Mouse (Mus musculus): ENCODE data around the gene Bysl. TPM values are rescaled to one million over a fixed set of nuclear protein-coding genes. Genes with fewer than 3 reads are reported as not detected.

Bysl gene
- total RNA-seq, 1 experiment: 51.8 TPM

GRCm38 (mm10) chr17:47597838-47598579 lies 13.3 kb downstream of the Bysl start:
- Histone ChIP-seq H3K9me3 (ENCODE audit: control insufficient read depth, insufficient read depth, low read depth, low read length) (no peaks in the 10 kb centered on the region), H3K4me1 (ENCODE audit: control insufficient read depth in 2 of 2, insufficient read depth in 2 of 2, low read length in 2 of 2, poor library complexity in 1 of 2) (peaks cover 18 to 20% of the 10 kb centered on the region in 2 experiments), H3K36me3 (ENCODE audit: control insufficient read depth, insufficient read depth, low read length, poor library complexity, severe bottlenecking) (peaks cover 40% of the 10 kb centered on the region), H3K4me3 (ENCODE audit: insufficient read depth in 1 of 2, low read depth in 1 of 2, low read length in 2 of 2, poor library complexity in 1 of 2, severe bottlenecking in 1 of 2) (no peak overlapping the region), H3K9ac (ENCODE audit: insufficient read depth, low read depth, low read length, poor library complexity, severe bottlenecking) (peak overlapping the region; percentile 18; the same call in 1 of the 2 replicates), H3K27ac (ENCODE audit: insufficient read depth, low read depth, low read length, poor library complexity, severe bottlenecking) (peak overlapping the region; percentile 16; the same call in 1 of the 2 replicates)
- in situ Hi-C loops (cut with MboI; ENCODE audit: low sequenced_read_pairs in 2 of 2, unreplicated experiment in 2 of 2): no loop called here
- DNase-seq (ENCODE audit: low read depth, low spot score): peak; percentile 46
- TF ChIP-seq HCFC1 (IDR thresholded peaks at IDR 0.05; ENCODE audit: borderline replicate concordance, insufficient read depth, low read length) (no peak), ZC3H11A (IDR thresholded peaks at IDR 0.05; ENCODE audit: borderline replicate concordance, low read depth, low read length) (peak; percentile 4; the same call in 1 of the 2 replicates), MAFK (IDR thresholded peaks at IDR 0.05; ENCODE audit: insufficient read depth, low read depth, low read length) (0 out of 2 replicates have a peak, but pooled peaks have one; percentile 27), ZNF384 (IDR thresholded peaks at IDR 0.05; ENCODE audit: low read depth, low read length) (peak; percentile 99)

- peaks cover 23 to 27% of the 10 kb centered on the region in 2 experiments for H3K4me1 ChIP-seq (ENCODE audit: control insufficient read depth in 2 of 2, insufficient read depth in 2 of 2, low read length in 2 of 2, poor library complexity in 1 of 2)
Measured at GRCm38 (mm10) chr17:47597261-47597660, 14.0 kb downstream of the Bysl start.

GRCm38 (mm10) chr17:47596839-47597164 lies 14.5 kb downstream of the Bysl start:
- Histone ChIP-seq H3K27ac (ENCODE audit: insufficient read depth, low read depth, low read length, poor library complexity, severe bottlenecking) (no peak overlapping the region), H3K9ac (ENCODE audit: insufficient read depth, low read depth, low read length, poor library complexity, severe bottlenecking) (no peak overlapping the region; the same call in 1 of the 2 replicates), H3K4me3 (ENCODE audit: insufficient read depth in 1 of 2, low read depth in 1 of 2, low read length in 2 of 2, poor library complexity in 1 of 2, severe bottlenecking in 1 of 2) (no peak overlapping the region), H3K36me3 (ENCODE audit: control insufficient read depth, insufficient read depth, low read length, poor library complexity, severe bottlenecking) (peaks cover 31% of the 10 kb centered on the region), H3K9me3 (ENCODE audit: control insufficient read depth, insufficient read depth, low read depth, low read length) (no peaks in the 10 kb centered on the region), H3K4me1 (ENCODE audit: control insufficient read depth in 2 of 2, insufficient read depth in 2 of 2, low read length in 2 of 2, poor library complexity in 1 of 2) (peaks cover 22 to 25% of the 10 kb centered on the region in 2 experiments)
- no peak for DNase-seq (ENCODE audit: low read depth, low spot score)
- TF ChIP-seq HCFC1 (IDR thresholded peaks at IDR 0.05; ENCODE audit: borderline replicate concordance, insufficient read depth, low read length): no peak
- no peak for TF ChIP-seq ZC3H11A (IDR thresholded peaks at IDR 0.05; ENCODE audit: borderline replicate concordance, low read depth, low read length)
- no peak for TF ChIP-seq CHD2 (IDR thresholded peaks at IDR 0.05; ENCODE audit: low read depth, low read length)
- no peak for TF ChIP-seq MAFK (IDR thresholded peaks at IDR 0.05; ENCODE audit: insufficient read depth, low read depth, low read length)
- no peak for TF ChIP-seq ZNF384 (IDR thresholded peaks at IDR 0.05; ENCODE audit: low read depth, low read length)
- in situ Hi-C loops (cut with MboI; ENCODE audit: low sequenced_read_pairs in 2 of 2, unreplicated experiment in 2 of 2): no loop called here

More at GRCm38 (mm10) chr17:47597261-47597660, 14.0 kb downstream of the Bysl start:
- TF ChIP-seq ZNF384 (IDR thresholded peaks at IDR 0.05; ENCODE audit: low read depth, low read length) (no peak), HCFC1 (IDR thresholded peaks at IDR 0.05; ENCODE audit: borderline replicate concordance, insufficient read depth, low read length) (no peak), MAFK (IDR thresholded peaks at IDR 0.05; ENCODE audit: insufficient read depth, low read depth, low read length) (no peak), CHD2 (IDR thresholded peaks at IDR 0.05; ENCODE audit: low read depth, low read length) (no peak), ZC3H11A (IDR thresholded peaks at IDR 0.05; ENCODE audit: borderline replicate concordance, low read depth, low read length) (no peak)
- Histone ChIP-seq H3K9ac (ENCODE audit: insufficient read depth, low read depth, low read length, poor library complexity, severe bottlenecking) (no peak overlapping the region; the same call in 1 of the 2 replicates), H3K27ac (ENCODE audit: insufficient read depth, low read depth, low read length, poor library complexity, severe bottlenecking) (no peak overlapping the region), H3K4me3 (ENCODE audit: insufficient read depth in 1 of 2, low read depth in 1 of 2, low read length in 2 of 2, poor library complexity in 1 of 2, severe bottlenecking in 1 of 2) (no peak overlapping the region), H3K36me3 (ENCODE audit: control insufficient read depth, insufficient read depth, low read length, poor library complexity, severe bottlenecking) (peaks cover 34% of the 10 kb centered on the region), H3K9me3 (ENCODE audit: control insufficient read depth, insufficient read depth, low read depth, low read length) (no peaks in the 10 kb centered on the region)
- no peak for DNase-seq (ENCODE audit: low read depth, low spot score)
- in situ Hi-C loops (cut with MboI; ENCODE audit: low sequenced_read_pairs in 2 of 2, unreplicated experiment in 2 of 2): no loop called here

GRCm38 (mm10) chr17:47596162-47596838 lies 15.0 kb downstream of the Bysl start:
- Histone ChIP-seq H3K9ac (ENCODE audit: insufficient read depth, low read depth, low read length, poor library complexity, severe bottlenecking) (peak overlapping the region; percentile 16; the same call in 1 of the 2 replicates), H3K27ac (ENCODE audit: insufficient read depth, low read depth, low read length, poor library complexity, severe bottlenecking) (peak overlapping the region; percentile 49; the same call in 1 of the 2 replicates), H3K36me3 (ENCODE audit: control insufficient read depth, insufficient read depth, low read length, poor library complexity, severe bottlenecking) (peaks cover 26% of the 10 kb centered on the region), H3K4me1 (ENCODE audit: control insufficient read depth in 2 of 2, insufficient read depth in 2 of 2, low read length in 2 of 2, poor library complexity in 1 of 2) (peaks cover 22% of the 10 kb centered on the region in 2 experiments), H3K4me3 (ENCODE audit: insufficient read depth in 1 of 2, low read depth in 1 of 2, low read length in 2 of 2, poor library complexity in 1 of 2, severe bottlenecking in 1 of 2) (peak overlapping the region; percentile 75 to 92; a peak in 2 of 4 replicates), H3K9me3 (ENCODE audit: control insufficient read depth, insufficient read depth, low read depth, low read length) (no peaks in the 10 kb centered on the region)
- in situ Hi-C loops (cut with MboI; ENCODE audit: low sequenced_read_pairs in 2 of 2, unreplicated experiment in 2 of 2): no loop called here
- no peak for DNase-seq (ENCODE audit: low read depth, low spot score)
- TF ChIP-seq HCFC1 (IDR thresholded peaks at IDR 0.05; ENCODE audit: borderline replicate concordance, insufficient read depth, low read length) (no peak), ZNF384 (IDR thresholded peaks at IDR 0.05; ENCODE audit: low read depth, low read length) (no peak), MAFK (IDR thresholded peaks at IDR 0.05; ENCODE audit: insufficient read depth, low read depth, low read length) (no peak), CHD2 (IDR thresholded peaks at IDR 0.05; ENCODE audit: low read depth, low read length) (no peak), ZC3H11A (IDR thresholded peaks at IDR 0.05; ENCODE audit: borderline replicate concordance, low read depth, low read length) (no peak)

Data from ES-E14 (cell line).